Mouse (Mus musculus) small intestine, adult 2 months (tissue): Measurements from ENCODE around the gene Mettl7b.

Experiments
- CTCF ChIP-seq: fragments of 200-500 bp; IDR thresholded peaks from 2 replicates; pipeline ENCODE4 v1.5.1; 2012; ENCODE audit warnings: low read depth, mild to moderate bottlenecking, control low read depth, inconsistent platforms, low read length, moderate library complexity, mixed read lengths; ENCODE audit not compliant: insufficient replicate concordance, insufficient read length; ENCODE audit errors: extremely low read depth
- POLR2A ChIP-seq: fragments of 200-500 bp; IDR thresholded peaks from 2 replicates; pipeline ENCODE4 v1.6.1; 2012; ENCODE audit warnings: low read depth, mild to moderate bottlenecking, control low read depth, inconsistent platforms, low read length, moderate library complexity

DNA sequence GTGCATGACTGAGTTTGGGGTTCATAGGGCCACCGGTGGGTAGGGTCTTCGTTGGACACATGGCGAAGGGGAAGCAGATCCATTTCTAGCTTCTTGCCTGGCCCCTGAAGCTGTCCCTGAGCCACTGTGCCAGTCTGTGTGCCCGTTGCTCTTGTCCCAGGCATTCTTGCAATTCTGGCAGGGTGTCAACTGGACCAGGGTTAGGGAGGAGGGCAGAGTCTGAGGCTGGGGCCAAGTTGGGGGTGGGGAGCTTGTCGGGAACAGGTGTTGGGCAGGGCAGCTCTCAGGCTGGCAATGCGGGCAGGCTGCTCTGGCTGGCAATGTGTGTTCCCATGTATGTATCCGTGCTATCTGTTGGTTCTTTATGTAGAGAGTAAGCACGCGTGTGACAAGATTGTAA lies 22.3 kb downstream of the Mettl7b start:
- TF ChIP-seq CTCF (no peak), POLR2A (no peak)
